Mouse (Mus musculus): ENCODE data around the gene Rabep1.

Rabep1 gene

GRCm38 (mm10) chr11:70844559-70845456, at the start of gene Rabep1:
TSS of gene Rabep1 (plus strand) at chr11:70844778.
- DNase-seq (ENCODE audit: low read depth, low spot score) = peak; percentile 93

GRCm38 (mm10) chr11:70802208-70802864, 42.2 kb upstream of the Rabep1 start:
- no peak for DNase-seq (ENCODE audit: low read depth, low spot score)

- no peak for DNase-seq (ENCODE audit: low read depth, low spot score)
These were observed 41.7 kb upstream of the Rabep1 start for GRCm38 (mm10) chr11:70802865-70803261.

- no peak for DNase-seq (ENCODE audit: low read depth, low spot score)
These were observed 40.8 kb upstream of the Rabep1 start for GRCm38 (mm10) chr11:70803711-70804200.

GRCm38 (mm10) chr11:70804395-70804794, 40.2 kb upstream of the Rabep1 start:
- DNase-seq (ENCODE audit: low read depth, low spot score) = no peak

- DNase-seq (ENCODE audit: low read depth, low spot score) = no peak
These were observed 38.9 kb upstream of the Rabep1 start for GRCm38 (mm10) chr11:70805641-70806175.

GRCm38 (mm10) chr11:70806697-70807096, 37.9 kb upstream of the Rabep1 start:
- DNase-seq (ENCODE audit: low read depth, low spot score) = no peak

- no peak for DNase-seq (ENCODE audit: low read depth, low spot score)
These were observed 36.9 kb upstream of the Rabep1 start for GRCm38 (mm10) chr11:70807630-70808029.

- DNase-seq (ENCODE audit: low read depth, low spot score) = no peak
These were observed 36.5 kb upstream of the Rabep1 start for GRCm38 (mm10) chr11:70808101-70808500.

- DNase-seq (ENCODE audit: low read depth, low spot score) = no peak
These were observed 35.6 kb upstream of the Rabep1 start for GRCm38 (mm10) chr11:70809011-70809410.

- no peak for DNase-seq (ENCODE audit: low read depth, low spot score)
These were observed 33.5 kb upstream of the Rabep1 start for GRCm38 (mm10) chr11:70811041-70811440.

GRCm38 (mm10) chr11:70811471-70812240, 32.9 kb upstream of the Rabep1 start:
- DNase-seq (ENCODE audit: low read depth, low spot score) = no peak

GRCm38 (mm10) chr11:70812365-70812764, 32.2 kb upstream of the Rabep1 start, which contains the start of gene Scimp:
TSS of gene Scimp (minus strand) at chr11:70812586.
- DNase-seq (ENCODE audit: low read depth, low spot score) = no peak

- DNase-seq (ENCODE audit: low read depth, low spot score) = no peak
These were observed 29.5 kb upstream of the Rabep1 start for GRCm38 (mm10) chr11:70815071-70815470.

GRCm38 (mm10) chr11:70815498-70816078, 29.0 kb upstream of the Rabep1 start:
- DNase-seq (ENCODE audit: low read depth, low spot score) = peak; percentile 78

- DNase-seq (ENCODE audit: low read depth, low spot score) = no peak
These were observed 27.8 kb upstream of the Rabep1 start for GRCm38 (mm10) chr11:70816770-70817169.

GRCm38 (mm10) chr11:70820120-70820519, 24.5 kb upstream of the Rabep1 start:
- DNase-seq (ENCODE audit: low read depth, low spot score) = no peak

- DNase-seq (ENCODE audit: low read depth, low spot score) = no peak
These were observed 22.6 kb upstream of the Rabep1 start for GRCm38 (mm10) chr11:70821728-70822591.

GRCm38 (mm10) chr11:70826207-70826606, 18.4 kb upstream of the Rabep1 start:
- DNase-seq (ENCODE audit: low read depth, low spot score) = no peak

GRCm38 (mm10) chr11:70828975-70829615, 15.5 kb upstream of the Rabep1 start:
- no peak for DNase-seq (ENCODE audit: low read depth, low spot score)
